ENCODE assay signal across 8 mouse cellular contexts in the genomic region with DNA sequence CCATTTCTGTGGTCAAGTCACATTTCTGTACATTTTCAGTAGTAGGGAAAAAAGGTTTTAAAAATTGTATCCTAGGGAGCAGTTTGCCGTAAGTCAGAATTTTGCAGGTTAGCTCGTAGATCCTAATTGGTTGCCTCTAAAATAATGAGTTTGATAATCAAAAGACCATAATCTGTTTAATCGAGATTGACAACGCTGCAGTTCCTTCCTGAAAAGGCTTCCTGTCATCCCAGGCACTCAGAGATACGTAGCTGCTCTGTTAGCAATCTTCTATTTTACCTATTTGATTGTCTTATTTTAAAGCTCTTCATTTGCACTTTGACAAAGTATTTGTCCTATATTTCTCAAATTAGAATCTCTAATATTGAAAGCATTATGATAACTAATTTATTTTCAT.
DNase-seq lines count a peak whose midpoint lies in the region; ATAC-seq and TF ChIP-seq lines count a peak whose summit lies in the region.

No protein-coding gene starts in this region.

- no peak for ATAC-seq in kidney, embryonic 15.5 days (replicated peaks; ENCODE audit: low FRiP score)
- no peak for ATAC-seq in embryonic facial prominence, embryonic 12.5 days (ENCODE audit: insufficient number of reproducible peaks, insufficient read depth, low FRiP score, low TSS enrichment)
- ATAC-seq in hindbrain, embryonic 16.5 days: no peak
- ATAC-seq in activated CD4-positive, CD25-positive, alpha-beta regulatory T cell, adult 4 months: no peak

- no peaks in the 10 kb centered on the region for H3K36me3 ChIP-seq in kidney, embryonic 15.5 days
- no peaks in the 10 kb centered on the region for H3K36me3 ChIP-seq in embryonic facial prominence, embryonic 12.5 days
- no peaks in the 10 kb centered on the region for H3K36me3 ChIP-seq in hindbrain, embryonic 16.5 days (ENCODE audit: control insufficient read depth, insufficient read depth, low read length)
- no peaks in the 10 kb centered on the region for H3K36me3 ChIP-seq in myocyte (ENCODE audit: control insufficient read depth, insufficient read depth)

- peak overlapping the region; percentile 90 for H3K4me2 ChIP-seq in kidney, embryonic 15.5 days
- peak overlapping the region; percentile 70 for H3K4me2 ChIP-seq in embryonic facial prominence, embryonic 12.5 days (replicated peaks)
- H3K4me2 ChIP-seq in hindbrain, embryonic 16.5 days (ENCODE audit: low read length): peak overlapping the region; percentile 76
- peak overlapping the region; percentile 93 for H3K4me2 ChIP-seq in myocyte (ENCODE audit: low read depth)

- H3K27ac ChIP-seq in kidney, embryonic 15.5 days: no peak overlapping the region
- H3K27ac ChIP-seq in embryonic facial prominence, embryonic 12.5 days: no peak overlapping the region
- no peak overlapping the region for H3K27ac ChIP-seq in hindbrain, embryonic 16.5 days (ENCODE audit: low read depth, low read length)

- H3K27me3 ChIP-seq in kidney, embryonic 15.5 days: no peaks in the 10 kb centered on the region
- H3K27me3 ChIP-seq in embryonic facial prominence, embryonic 12.5 days: no peaks in the 10 kb centered on the region
- no peaks in the 10 kb centered on the region for H3K27me3 ChIP-seq in hindbrain, embryonic 16.5 days (replicated peaks; ENCODE audit: control insufficient read depth, insufficient read depth, low read length)
- H3K27me3 ChIP-seq in myocyte (ENCODE audit: control insufficient read depth, insufficient read depth, insufficient read length): no peaks in the 10 kb centered on the region

- H3K79me2 ChIP-seq in myocyte (ENCODE audit: control insufficient read depth, insufficient read depth): peaks cover 8% of the 10 kb centered on the region

- H3K4me3 ChIP-seq in kidney, embryonic 15.5 days (replicated peaks): peak overlapping the region; percentile 71
- peak overlapping the region; percentile 71; the same call in 1 of the 2 replicates for H3K4me3 ChIP-seq in embryonic facial prominence, embryonic 12.5 days
- H3K4me3 ChIP-seq in hindbrain, embryonic 16.5 days (ENCODE audit: low read length): no peak overlapping the region; the same call in 1 of the 2 replicates
- peak overlapping the region; percentile 33 for H3K4me3 ChIP-seq in myocyte

- no peak for TF ChIP-seq POLR2A in myocyte (IDR thresholded peaks at IDR 0.05; ENCODE audit: insufficient read length, low read depth)

- H3K4me1 ChIP-seq in kidney, embryonic 15.5 days: peaks cover 7% of the 10 kb centered on the region; the same call in 1 of the 2 replicates
- no peaks in the 10 kb centered on the region for H3K4me1 ChIP-seq in embryonic facial prominence, embryonic 12.5 days
- peaks cover 8% of the 10 kb centered on the region for H3K4me1 ChIP-seq in hindbrain, embryonic 16.5 days (ENCODE audit: control insufficient read depth, insufficient read depth, low read depth, low read length)

- 75% methylated on average over 5 of the region's 5 CpGs for WGBS in kidney, embryonic 15.5 days
- 64% methylated on average over 5 of the region's 5 CpGs for WGBS in embryonic facial prominence, embryonic 12.5 days
- WGBS in hindbrain, embryonic 16.5 days: 52% methylated on average over 5 of the region's 5 CpGs

- no peak for DNase-seq in kidney, adult 18-20 months
- DNase-seq in adrenal gland, postnatal 4 days (ENCODE audit: low spot score in 2 of 2): no peak
- DNase-seq in cerebellum, adult 11 months: no peak

- H3ac ChIP-seq in myocyte (ENCODE audit: control insufficient read depth, insufficient read length): no peak overlapping the region

- H3K9me3 ChIP-seq in kidney, embryonic 15.5 days (replicated peaks): no peaks in the 10 kb centered on the region
- H3K9me3 ChIP-seq in embryonic facial prominence, embryonic 12.5 days: no peaks in the 10 kb centered on the region
- no peaks in the 10 kb centered on the region for H3K9me3 ChIP-seq in hindbrain, embryonic 16.5 days (ENCODE audit: control insufficient read depth, low read length)

- no peak overlapping the region for H3K9ac ChIP-seq in kidney, embryonic 15.5 days
- no peak overlapping the region for H3K9ac ChIP-seq in embryonic facial prominence, embryonic 12.5 days
- H3K9ac ChIP-seq in hindbrain, embryonic 16.5 days (ENCODE audit: low read depth, low read length): no peak overlapping the region

TF ChIP-seq in myocyte, 11 proteins besides CTCF, POLR2A, EP300 and RAD21:
- TF ChIP-seq POLR2AphosphoS2 (IDR thresholded peaks at IDR 0.05; ENCODE audit: insufficient read length, low read depth) (no peak), MYOD1 (IDR thresholded peaks at IDR 0.05; ENCODE audit: control insufficient read depth in 1 of 3, insufficient read length in 2 of 3, low read depth in 2 of 3) (no peak), E2F4 (IDR thresholded peaks at IDR 0.05; ENCODE audit: insufficient read depth) (no peak), USF1 (IDR thresholded peaks at IDR 0.05; ENCODE audit: low read depth) (no peak), SRF (IDR thresholded peaks at IDR 0.05; ENCODE audit: control insufficient read depth, insufficient read length, low read depth) (no peak), REST (IDR thresholded peaks at IDR 0.05; ENCODE audit: insufficient read depth, insufficient read length) (no peak), MYOG (IDR thresholded peaks at IDR 0.05; ENCODE audit: control insufficient read depth in 1 of 3, insufficient read depth in 1 of 3, insufficient read length in 2 of 3, low read depth in 2 of 3) (no peak), CEBPB (IDR thresholded peaks at IDR 0.05; ENCODE audit: insufficient read depth, poor library complexity, severe bottlenecking) (no peak), TCF12 (IDR thresholded peaks at IDR 0.05; ENCODE audit: insufficient read depth, poor library complexity, severe bottlenecking) (no peak), TCF3 (IDR thresholded peaks at IDR 0.05; ENCODE audit: insufficient read length, low read depth) (no peak), MAX (IDR thresholded peaks at IDR 0.05; ENCODE audit: low read depth) (no peak)
